In the genomic region with DNA sequence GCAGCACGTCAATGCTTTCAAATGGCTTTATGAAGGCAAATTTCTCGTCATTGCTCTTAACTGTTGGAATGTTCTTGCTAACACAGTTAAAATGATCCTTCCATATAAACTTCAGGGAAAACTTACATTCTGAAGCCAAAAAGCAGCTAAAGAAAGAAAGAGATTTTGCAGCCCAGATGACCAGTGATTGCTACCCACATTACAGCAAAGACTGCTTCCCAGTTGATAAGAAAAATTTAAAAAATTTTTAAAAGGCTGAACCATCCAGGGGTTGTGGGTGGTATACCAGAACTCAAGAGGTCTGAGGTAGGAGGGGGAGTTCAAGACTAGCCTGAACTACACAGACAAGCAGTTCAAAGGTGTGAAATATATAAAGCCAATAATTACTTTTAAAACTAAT, we compare ENCODE assay signal across 7 mouse cellular contexts. TPM values are rescaled to one million over a fixed set of nuclear protein-coding genes. Genes with fewer than 3 reads are reported as not detected.
DNase-seq lines count a peak whose midpoint lies in the region; ATAC-seq lines count a peak whose summit lies in the region.

No protein-coding gene starts in this region.

- H3K27me3 ChIP-seq in lung, embryonic 15.5 days = no peaks in the 10 kb centered on the region
- H3K27me3 ChIP-seq in forebrain, embryonic 11.5 days (ENCODE audit: control insufficient read depth, insufficient read depth, low read length) = no peaks in the 10 kb centered on the region
- H3K27me3 ChIP-seq in limb, embryonic 13.5 days = no peaks in the 10 kb centered on the region
- no peaks in the 10 kb centered on the region for H3K27me3 ChIP-seq in stomach, embryonic 15.5 days (replicated peaks)

- no peak for DNase-seq in lung, postnatal 36 days
- no peak for DNase-seq in forebrain, embryonic 11.5 days (ENCODE audit: low spot score)
- no peak for DNase-seq in Muller cell, postnatal 12 days (ENCODE audit: inconsistent ontology term)
- no peak for DNase-seq in kidney, adult 8-10 months

- ATAC-seq in lung, embryonic 15.5 days (ENCODE audit: borderline replicate concordance, extremely low read depth, low FRiP score, low TSS enrichment) = no peak
- no peak for ATAC-seq in forebrain, embryonic 11.5 days (replicated peaks; ENCODE audit: low FRiP score)
- ATAC-seq in limb, embryonic 13.5 days (ENCODE audit: low FRiP score, low read depth) = no peak
- ATAC-seq in stomach, embryonic 15.5 days (ENCODE audit: insufficient read depth, low FRiP score, low read depth) = no peak

- H3K9me3 ChIP-seq in lung, embryonic 15.5 days = no peaks in the 10 kb centered on the region
- H3K9me3 ChIP-seq in forebrain, embryonic 11.5 days (ENCODE audit: control insufficient read depth, low read length) = no peaks in the 10 kb centered on the region
- H3K9me3 ChIP-seq in limb, embryonic 13.5 days = no peaks in the 10 kb centered on the region
- H3K9me3 ChIP-seq in stomach, embryonic 15.5 days = no peaks in the 10 kb centered on the region

- H3K4me1 ChIP-seq in lung, embryonic 15.5 days = peaks cover 39% of the 10 kb centered on the region
- H3K4me1 ChIP-seq in forebrain, embryonic 11.5 days (replicated peaks; ENCODE audit: control insufficient read depth, insufficient read depth, low read length) = peaks cover 12% of the 10 kb centered on the region; the same call in 1 of the 2 replicates
- peaks cover 31% of the 10 kb centered on the region for H3K4me1 ChIP-seq in limb, embryonic 13.5 days
- peaks cover 17% of the 10 kb centered on the region for H3K4me1 ChIP-seq in stomach, embryonic 15.5 days

- peak overlapping the region; percentile 97 for H3K27ac ChIP-seq in lung, embryonic 15.5 days
- no peak overlapping the region for H3K27ac ChIP-seq in forebrain, embryonic 11.5 days (ENCODE audit: low read depth, low read length)
- H3K27ac ChIP-seq in limb, embryonic 13.5 days = no peak overlapping the region
- peak overlapping the region; percentile 91 for H3K27ac ChIP-seq in stomach, embryonic 15.5 days

- H3K9ac ChIP-seq in lung, embryonic 15.5 days = no peak overlapping the region; the same call in 1 of the 2 replicates
- no peak overlapping the region for H3K9ac ChIP-seq in forebrain, embryonic 11.5 days (ENCODE audit: low read length)
- no peak overlapping the region for H3K9ac ChIP-seq in limb, embryonic 13.5 days
- no peak overlapping the region for H3K9ac ChIP-seq in stomach, embryonic 15.5 days

- H3K4me3 ChIP-seq in lung, embryonic 15.5 days = peak overlapping the region; percentile 87
- no peak overlapping the region for H3K4me3 ChIP-seq in forebrain, embryonic 11.5 days (ENCODE audit: low read depth, low read length)
- H3K4me3 ChIP-seq in limb, embryonic 13.5 days = peak overlapping the region; percentile 96
- peak overlapping the region; percentile 97; the same call in 1 of the 2 replicates for H3K4me3 ChIP-seq in stomach, embryonic 15.5 days (replicated peaks)

- WGBS in lung, embryonic 15.5 days = 11% methylated on average over 2 of the region's 2 CpGs
- WGBS in forebrain, embryonic 11.5 days = 47% methylated on average over 2 of the region's 2 CpGs
- 28% methylated on average over 2 of the region's 2 CpGs for WGBS in limb, embryonic 13.5 days
- 12% methylated on average over 2 of the region's 2 CpGs for WGBS in stomach, embryonic 15.5 days

- peak overlapping the region; percentile 84 for H3K4me2 ChIP-seq in lung, embryonic 15.5 days
- peak overlapping the region; percentile 90 for H3K4me2 ChIP-seq in forebrain, embryonic 11.5 days (ENCODE audit: low read depth, low read length, severe bottlenecking)
- H3K4me2 ChIP-seq in limb, embryonic 13.5 days (replicated peaks) = peak overlapping the region; percentile 60
- H3K4me2 ChIP-seq in stomach, embryonic 15.5 days = peak overlapping the region; percentile 66

- no peaks in the 10 kb centered on the region for H3K36me3 ChIP-seq in lung, embryonic 15.5 days
- no peaks in the 10 kb centered on the region for H3K36me3 ChIP-seq in forebrain, embryonic 11.5 days (ENCODE audit: control insufficient read depth, insufficient read depth, low read length)
- H3K36me3 ChIP-seq in limb, embryonic 13.5 days = no peaks in the 10 kb centered on the region
- no peaks in the 10 kb centered on the region for H3K36me3 ChIP-seq in stomach, embryonic 15.5 days

RNA-seq across cellular contexts. Expression of gene Myh9, which starts 1.1 kb away (rescaled TPM):
- polyA plus RNA-seq in lung, embryonic 15.5 days (2015; fragmentation: Nextera tagmentation; extraction: Ambion mirVana) = 62.5 and 67.7 TPM in 2 replicates
- 32.0 and 37.4 TPM in 2 replicates for polyA plus RNA-seq in forebrain, embryonic 11.5 days (2014; fragmentation: Nextera tagmentation; extraction: Ambion mirVana)
- polyA plus RNA-seq in limb, embryonic 13.5 days (2015; fragmentation: Nextera tagmentation; extraction: Ambion mirVana) = 34.1 and 38.1 TPM in 2 replicates
- 57.0 TPM in 2 replicates for polyA plus RNA-seq in stomach, embryonic 15.5 days (2015; fragmentation: Nextera tagmentation; extraction: Ambion mirVana)

Comparison
In these comparisons a context has a peak if more than half of its experiments do, and no peak if none do; other contexts are left out.
1. H3K27ac ChIP-seq: peak in lung, embryonic 15.5 days (single experiment) and stomach, embryonic 15.5 days (single experiment); none in forebrain, embryonic 11.5 days (single experiment) and limb, embryonic 13.5 days (single experiment).
2. Peak in every context shown above with its lines, with median percentiles within 50 percentile points of each other: H3K4me2 ChIP-seq.